Mouse (Mus musculus) cerebellum, adult 9-10 months (tissue): ENCODE data around the gene Rnf114.

Experiments
- DNase-seq: peaks from one replicate; pipeline ENCODE4 v3.0.0; 2022

The Rnf114 gene

DNA sequence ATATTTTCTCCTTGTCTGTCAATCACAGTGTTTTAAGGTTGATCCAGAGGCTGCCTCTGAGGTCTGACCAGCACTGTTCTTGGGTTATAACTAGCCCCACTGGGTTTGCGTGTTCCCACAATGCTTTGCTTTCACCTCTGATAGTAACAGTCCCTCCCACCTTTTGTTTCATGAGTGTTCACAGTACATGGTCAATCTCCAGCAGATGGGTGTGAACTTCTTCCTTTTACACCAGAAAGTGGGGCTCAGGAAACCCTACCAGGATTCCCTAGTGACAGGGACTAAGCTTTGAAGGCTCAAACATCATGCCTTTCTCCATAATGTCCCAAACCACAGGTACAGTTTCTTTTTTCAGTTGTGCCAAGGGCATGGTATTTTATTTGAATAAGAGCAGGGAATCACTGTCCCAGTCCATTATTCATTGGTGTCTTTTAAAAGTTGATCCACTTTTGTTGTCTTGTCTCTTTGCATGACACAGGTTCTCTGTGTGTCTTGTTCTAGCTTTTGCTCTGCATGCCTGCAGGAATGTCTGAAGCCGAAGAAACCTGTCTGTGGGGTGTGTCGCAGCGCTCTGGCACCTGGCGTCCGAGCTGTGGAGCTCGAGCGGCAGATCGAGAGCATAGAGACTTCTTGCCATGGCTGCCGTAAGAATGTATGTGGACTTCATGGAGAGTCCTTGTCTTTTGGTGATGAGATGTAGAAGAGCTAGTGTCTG is 14.3 kb downstream of the Rnf114 start:
- DNase-seq = no peak

DNA sequence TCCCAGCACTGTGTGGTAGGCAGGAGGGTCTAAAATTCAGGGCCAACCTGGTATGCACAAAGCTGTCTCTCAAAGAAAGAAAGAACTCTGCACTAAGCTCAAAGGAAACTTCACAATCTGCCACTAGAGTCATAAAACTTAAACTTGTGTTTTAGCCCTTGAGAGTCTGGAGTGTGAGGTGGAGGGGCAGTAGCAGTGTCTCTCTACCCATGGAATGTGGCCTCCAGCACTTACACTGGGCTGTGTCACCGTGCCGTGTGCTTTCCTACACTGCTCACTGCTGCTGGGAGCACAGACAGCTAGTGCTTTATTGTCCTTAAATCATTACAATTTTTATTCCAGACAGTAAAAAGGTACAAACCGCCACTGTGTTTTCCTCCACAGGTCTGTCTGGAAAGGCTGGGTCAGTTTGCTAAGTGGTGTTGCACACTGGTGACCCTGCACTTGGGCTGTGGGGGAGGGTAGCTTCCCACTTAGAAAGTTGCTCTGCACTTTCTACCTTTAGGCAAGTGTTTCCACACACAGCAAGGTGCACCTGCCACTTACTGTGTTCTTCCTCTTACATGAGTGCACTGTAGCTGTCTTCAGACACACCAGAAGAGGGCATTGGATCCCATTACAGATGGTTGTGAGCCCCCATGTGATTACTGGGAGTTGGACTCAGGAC is 15.4 kb downstream of the Rnf114 start:
- DNase-seq = no peak

DNA sequence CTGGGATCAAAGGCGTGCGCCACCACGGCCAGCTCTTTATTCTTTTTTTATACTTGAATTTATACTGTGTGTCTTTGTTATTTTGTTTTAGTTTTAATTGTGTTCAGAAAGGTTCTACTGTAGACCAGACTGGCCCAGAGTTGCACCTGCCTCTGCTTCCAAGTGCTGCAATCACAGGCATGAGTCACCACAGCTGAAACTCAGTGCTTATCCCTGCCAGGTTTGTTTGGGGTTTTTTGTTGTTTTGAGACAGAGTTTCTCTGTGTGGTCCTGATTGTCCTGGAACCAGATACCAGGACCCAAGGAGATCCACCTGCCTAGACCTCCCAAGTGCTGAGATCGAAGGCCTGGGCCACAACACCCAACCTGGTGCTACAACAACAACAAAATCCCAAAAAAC is 16.1 kb downstream of the Rnf114 start:
- no peak for DNase-seq

DNA sequence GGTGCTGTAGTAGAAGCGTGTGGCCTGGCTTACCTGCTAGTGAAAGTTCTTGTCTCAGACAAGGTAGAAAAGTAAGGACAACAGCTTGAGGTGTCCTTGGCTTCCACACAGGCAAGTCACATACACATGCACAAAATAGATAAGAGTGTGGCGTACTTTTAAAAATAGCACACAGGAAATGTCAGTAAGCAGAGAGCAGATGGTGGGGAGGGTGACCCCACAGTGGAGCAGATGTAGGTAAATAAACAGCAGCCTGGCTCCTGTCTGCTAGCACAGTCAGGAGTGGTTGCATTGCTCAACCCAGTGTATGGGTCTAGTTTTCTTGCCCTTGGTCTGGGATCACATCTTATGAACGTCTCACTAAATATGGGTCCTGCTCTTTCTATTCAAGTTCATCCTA is 18.0 kb downstream of the Rnf114 start:
- no peak for DNase-seq

DNA sequence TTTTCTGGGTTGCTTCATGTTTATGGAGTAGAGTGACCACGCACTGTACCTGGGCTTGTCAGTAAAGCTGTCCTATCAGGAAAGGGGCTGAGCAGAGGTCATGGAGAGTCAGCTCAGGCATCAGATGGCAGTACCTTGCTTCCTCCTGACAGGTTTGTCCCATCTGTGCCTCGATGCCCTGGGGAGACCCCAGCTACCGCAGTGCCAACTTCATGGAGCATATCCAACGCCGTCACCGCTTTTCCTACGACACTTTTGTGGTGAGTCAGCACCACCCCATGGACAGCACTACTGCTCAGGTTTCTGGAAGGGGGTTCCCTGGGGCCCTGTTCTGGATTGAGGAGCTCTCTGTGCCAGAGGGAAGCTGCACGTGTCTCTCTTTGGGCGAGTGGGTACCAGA is 19.9 kb downstream of the Rnf114 start:
- no peak for DNase-seq

DNA sequence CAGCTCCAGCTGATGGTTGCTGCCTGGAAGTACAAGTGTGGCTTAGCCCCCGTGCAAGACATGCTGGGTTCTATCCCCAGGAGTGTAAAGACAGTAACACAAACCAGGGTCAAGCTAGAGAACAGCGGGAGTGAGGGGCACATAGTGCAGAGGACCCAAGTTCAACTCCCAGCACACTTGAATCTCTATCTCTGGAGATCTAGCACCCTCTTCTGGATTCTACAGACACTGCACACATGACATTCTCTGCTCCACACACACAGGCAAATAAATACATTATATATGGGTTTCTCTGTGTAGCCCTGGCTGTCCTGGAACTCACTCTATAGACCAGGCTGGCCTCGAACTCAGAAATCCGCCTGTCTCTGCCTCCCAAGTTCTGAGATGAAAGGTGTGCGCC is 20.5 kb downstream of the Rnf114 start:
- DNase-seq = peak; percentile 63

DNA sequence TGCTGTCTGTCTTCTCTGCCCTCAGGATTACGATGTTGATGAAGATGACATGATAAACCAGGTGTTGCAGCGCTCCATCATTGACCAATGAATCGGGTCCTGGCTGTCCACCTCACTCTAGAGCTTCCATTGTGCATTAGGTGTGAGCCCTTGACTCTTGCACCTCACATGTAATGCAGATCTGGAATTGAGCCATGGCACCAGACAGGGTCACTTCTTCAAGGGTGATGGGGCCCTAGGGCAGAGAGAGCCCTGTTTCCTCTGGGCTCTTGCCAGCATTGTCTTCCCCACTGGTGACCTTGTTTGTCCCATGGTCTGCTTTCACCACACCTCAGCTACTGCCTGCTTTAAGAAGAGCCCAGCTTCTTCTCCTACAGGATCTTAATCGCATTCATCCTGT is 22.2 kb downstream of the Rnf114 start:
- no peak for DNase-seq

DNA sequence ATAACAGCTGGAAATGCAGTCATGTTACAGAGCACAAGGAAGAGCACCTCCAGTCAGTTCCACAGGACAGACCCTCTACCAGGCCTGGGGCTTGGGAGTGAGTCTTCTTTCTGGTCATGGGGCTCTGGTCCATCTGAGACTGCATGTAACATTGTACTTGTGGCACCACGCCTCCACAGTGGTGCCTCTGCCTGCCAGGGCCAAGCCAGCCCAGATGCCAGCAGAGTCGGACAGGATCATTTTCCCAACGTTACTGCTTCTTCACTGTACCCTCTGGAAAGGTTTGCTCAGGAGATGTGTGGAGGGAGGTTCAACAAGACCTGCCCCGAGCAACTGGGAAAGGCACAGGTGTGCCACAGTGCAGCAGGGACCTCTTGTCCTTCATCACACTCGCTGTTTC is 23.2 kb downstream of the Rnf114 start:
- DNase-seq = no peak

DNA sequence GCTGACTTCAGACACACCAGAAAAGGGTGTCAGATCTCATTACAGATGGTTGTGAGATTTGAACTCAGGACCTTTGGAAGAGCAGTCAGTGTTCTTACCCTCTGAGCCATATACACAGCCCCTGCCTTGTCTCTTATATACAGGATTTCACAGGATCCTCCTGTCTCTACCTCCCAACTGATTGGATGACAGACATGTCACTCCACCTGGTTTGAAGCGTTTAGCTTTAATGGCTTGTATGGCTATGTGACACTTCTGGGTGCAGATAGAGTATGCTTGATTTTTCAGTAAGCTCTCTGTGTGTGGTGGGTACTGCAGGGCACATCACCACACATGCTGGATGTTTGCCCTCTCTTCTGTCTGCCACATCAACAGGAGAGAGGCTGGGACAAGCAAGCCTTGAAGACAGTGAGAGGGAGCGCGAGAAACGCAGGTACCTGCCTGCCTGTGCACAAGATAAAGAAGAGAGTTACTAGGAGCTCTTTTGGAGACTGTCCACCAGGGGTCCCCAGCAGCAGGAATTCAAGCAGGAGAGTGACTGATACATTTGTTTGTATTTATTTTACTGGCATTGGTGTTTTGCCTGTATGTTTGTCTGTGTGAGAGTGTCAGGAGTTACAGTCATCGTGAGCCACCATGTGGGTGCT is 27.3 kb downstream of the Rnf114 start:
- no peak for DNase-seq

DNA sequence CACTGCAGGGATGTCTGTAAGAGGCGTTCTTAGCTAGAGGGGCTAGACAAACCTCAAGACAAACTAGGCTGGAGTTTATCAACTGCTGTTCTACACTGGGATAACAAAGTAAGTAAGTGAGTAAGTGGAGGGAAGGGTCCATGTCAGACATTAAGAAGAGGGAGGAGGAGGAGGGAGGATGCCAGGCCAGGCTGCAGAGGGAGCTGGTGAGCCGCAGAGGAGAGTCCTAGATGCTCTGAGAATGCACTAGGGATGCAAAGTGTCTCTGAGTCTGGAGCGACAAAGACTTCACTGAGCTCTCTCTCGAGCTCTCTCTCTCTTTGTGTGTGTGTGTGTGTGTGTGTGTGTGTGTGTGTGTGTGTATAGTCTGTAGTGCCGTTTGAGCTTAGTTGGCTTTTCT is 35.8 kb downstream of the Rnf114 start:
- no peak for DNase-seq

DNA sequence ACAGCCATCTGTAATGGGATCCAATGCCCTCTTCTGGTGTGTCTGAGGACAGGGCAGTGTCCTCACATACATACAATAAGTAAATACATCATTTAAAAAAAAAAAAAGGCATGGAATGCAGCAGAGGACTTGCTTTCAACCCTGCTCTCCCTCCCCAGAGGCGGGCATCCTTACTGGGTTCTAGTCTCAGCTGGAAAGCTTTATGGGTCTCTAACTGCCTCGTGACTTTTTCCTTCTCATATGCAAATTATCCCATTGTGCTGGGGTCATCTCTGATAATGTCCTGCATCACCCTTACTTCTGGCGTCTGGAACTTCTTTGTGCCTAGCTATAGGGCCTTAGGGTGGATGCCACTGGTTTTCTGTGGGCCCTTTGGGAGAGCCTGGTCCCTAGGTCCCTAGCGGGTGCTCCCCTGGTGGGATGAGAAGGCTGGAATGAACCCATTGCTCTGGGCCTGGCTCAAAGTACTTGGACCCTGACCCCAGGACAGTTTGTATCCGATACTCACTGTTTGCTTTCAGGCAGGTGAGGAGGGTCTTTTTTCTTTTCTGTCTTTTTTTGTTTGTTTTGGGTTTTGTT is 37.6 kb downstream of the Rnf114 start:
- no peak for DNase-seq

DNA sequence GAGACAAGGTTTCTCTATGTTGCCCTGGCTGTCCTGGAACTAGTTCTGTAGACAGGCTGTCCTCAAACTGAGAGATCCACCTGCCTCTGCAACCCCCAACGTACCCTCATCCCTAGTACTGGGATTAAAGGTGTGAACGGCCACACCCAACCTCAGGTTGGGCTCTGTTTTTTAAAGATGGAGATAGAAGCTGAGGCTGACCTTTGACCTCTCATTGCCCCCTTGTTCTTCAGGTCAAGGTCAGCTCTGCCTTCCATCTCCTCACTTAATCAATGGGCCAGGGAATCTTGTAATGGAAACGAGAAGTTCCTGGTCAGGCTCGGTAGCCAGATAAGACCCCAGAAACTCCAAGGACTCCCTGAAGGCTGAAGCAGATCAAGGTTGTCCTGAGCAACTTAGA is 38.1 kb downstream of the Rnf114 start:
- DNase-seq = no peak

DNA sequence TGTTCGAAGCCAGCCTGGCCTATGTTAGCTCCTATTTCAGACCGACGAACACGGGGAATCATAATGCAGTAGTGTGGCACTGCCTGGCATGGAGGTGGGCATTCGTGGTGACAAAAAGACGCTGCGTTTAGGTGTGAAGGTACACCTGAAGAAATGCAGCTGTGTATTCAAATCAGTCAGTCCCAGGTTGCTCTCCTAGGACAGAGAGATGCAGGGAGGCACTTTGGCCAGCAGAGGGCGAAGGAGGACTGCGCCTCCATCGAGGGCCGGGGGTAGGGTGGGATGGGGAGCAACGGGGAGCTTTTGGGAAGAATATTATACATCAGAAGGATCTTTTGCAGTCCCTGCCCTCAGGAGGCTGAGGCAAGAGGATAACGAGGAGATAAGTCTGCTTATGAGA is 39.7 kb downstream of the Rnf114 start:
- DNase-seq = no peak

DNA sequence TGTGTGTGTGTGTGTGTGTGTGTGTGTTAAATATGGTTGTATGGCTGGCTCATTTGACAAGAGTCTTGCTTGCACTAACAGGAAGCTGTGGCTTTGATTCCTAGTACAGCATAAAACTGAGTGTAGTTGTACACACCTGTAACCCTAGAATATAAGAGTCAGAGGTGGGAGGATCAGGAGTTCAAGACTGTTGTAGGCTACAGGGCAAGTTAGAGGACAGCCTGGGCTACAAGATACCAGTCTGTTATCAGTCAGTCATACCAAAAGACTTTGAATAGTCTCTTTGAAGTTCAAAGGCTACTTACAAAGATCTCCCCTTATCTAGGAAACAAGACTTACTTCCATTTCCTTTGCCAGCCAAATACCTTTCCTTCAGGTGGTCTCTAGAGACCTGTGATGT is 41.4 kb downstream of the Rnf114 start:
- DNase-seq = no peak

DNA sequence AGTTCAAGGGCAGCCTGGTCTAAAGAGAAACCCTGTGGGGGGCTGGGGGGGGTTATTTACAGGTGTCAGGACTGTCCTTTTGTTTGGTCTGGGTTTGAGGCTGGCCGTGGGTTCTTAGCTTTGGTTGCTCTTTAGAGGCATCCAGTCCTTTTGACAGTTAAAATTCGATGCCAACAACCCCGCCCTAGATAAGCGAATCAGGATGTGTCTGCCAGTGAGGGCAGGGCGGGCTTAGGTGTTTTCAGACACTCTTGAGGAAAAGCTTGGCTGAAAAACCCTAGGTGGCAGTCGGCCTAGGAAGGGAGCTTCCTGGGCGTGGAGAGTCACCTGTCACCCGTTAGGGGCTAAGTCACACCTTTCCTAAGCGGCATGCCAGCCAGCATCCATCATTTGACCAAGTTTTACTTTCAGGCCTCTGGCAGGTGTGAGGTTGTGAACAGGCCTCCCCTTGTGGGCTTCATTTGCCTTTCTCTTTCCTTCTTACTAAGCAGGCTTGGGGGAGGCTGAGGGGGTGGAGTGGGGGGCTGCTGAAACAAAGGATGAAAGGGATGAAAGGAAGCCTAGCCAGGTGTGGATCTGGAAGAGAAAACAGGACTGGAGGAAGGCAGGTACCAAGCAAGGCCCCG is 44.0 kb downstream of the Rnf114 start:
- no peak for DNase-seq

DNA sequence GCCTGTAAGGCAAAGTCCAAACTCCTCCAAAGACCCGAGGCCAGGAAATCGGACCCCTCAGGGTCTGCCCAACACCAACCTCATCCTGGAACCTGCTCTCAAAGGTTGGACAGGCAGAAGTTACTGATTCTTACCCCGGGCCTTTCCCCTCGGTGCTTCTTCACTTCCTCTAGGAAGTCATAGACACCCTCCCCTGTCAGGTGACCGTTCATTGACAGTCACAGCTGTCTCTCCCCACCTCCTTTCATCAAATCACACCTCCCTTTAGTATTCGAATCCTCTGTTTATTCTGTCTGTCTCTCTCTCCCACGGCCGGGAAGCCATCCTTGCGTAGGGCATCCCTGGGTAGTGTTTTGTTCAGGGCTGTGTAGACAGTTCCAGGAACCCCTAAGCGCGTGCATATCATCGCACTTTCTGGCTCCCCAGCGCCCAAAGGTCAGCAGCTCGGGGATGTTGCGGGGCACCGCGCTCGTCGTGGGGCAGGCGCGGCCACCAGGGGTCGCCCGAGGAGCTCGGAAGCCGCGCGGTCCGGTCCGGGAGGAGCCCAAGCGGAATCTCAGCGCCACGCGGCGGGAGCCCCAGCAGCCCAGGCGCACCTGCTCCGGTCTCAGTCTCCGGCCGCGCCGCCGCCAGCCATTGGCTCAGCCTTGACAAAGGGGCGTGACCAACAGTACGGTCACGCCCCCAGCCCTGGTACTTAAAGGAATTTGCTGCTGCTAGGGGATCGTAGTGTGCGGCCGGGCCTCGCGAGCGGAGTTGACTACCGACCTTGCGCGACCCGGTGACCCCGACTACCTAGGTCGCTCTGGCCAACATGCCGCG is 45.2 kb downstream of the Rnf114 start, which contains the start of gene Snai1:
Snai1 (plus strand) TSS at position 720 of the 822 bp plus-strand sequence.
- peak; percentile 86 for DNase-seq

DNA sequence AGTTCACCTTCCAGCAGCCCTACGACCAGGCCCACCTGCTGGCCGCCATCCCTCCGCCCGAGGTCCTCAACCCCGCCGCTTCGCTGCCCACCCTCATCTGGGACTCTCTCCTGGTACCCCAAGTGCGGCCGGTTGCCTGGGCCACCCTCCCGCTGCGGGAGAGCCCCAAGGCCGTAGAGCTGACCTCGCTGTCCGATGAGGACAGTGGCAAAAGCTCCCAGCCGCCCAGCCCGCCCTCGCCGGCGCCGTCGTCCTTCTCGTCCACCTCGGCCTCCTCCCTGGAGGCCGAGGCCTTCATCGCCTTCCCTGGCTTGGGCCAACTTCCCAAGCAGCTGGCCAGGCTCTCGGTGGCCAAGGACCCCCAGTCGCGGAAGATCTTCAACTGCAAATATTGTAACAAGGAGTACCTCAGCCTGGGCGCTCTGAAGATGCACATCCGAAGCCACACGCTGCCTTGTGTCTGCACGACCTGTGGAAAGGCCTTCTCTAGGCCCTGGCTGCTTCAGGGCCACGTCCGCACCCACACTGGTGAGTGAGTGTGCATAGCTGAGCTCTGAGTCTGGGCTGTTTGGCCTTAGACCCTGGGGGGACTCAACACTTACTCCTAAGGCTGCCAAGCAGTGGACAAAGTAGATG is 46.3 kb downstream of the Rnf114 start:
- no peak for DNase-seq

DNA sequence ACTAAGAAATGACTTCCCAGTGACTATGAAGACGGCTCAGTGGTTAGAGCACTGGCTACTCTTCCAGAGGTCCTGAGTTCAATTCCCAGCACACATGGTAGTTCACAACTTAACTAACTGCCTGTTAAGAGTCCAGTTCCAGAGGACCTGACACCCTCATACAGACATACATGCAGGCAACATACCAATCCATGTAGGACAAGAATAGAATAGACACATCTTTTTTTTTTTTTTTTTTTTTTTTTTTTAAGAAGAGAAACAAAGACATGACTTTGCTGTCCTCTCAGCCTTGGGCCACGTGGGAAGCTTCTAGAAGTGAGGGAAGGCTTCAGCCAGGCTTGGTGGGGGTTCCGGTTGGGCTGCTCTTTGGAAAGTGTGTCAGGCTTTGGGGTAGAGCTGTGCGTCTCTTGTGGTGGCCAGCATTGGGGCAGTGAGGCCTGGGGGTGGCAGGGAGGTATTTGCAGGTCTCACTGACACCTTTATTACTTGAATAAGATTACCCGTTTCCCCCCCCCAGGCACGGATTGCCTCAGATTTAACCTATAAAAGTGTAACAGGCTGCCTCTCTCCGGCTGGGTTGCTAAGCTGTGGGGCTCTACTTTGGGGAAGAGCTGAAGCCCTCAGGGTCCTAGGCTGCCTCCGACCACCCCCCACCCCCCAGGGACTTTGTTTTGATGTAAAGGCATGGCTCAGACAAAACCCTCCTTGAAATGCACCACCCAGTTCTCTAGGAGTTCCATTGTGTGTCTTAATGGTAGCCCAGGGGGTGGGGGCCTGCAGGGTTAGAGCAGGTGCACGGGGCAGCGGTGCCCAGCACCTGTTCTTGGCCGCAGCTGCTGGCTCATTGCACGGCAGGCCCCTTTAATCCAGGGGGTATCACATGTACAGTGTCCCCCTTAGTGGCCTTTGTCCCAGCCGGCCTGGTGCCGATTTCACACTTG is 47.4 kb downstream of the Rnf114 start:
- no peak for DNase-seq

DNA sequence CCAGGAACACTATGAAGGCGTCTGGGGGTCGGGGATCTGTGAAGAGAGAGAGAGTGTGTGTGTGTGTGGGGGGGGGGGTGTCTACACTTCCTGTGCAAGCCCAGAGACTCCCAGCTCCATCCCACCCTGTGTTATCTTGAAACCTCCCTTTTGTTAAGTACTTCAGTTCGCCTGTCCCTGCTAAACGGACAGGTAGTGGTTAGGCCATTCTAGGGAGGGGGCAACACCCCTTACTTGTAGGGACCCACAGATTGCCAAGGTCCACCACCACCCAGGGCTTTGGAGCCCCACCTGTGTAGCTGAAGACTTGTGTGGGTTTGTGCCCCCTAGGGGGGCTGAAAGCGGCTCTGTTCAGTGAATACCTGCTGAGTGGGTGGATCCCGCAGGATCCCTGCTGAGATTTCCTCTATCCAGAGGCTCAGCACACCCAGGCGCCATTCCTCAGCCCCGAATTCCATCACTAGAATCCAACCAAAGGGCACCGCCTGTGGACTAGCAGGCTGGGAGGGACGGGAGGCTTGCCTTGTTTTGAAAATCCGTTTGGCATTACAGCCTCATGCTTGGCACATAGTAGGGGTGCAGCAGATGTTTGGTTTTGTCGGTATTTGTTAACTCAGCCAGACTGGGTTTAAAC is 48.1 kb downstream of the Rnf114 start:
- no peak for DNase-seq

DNA sequence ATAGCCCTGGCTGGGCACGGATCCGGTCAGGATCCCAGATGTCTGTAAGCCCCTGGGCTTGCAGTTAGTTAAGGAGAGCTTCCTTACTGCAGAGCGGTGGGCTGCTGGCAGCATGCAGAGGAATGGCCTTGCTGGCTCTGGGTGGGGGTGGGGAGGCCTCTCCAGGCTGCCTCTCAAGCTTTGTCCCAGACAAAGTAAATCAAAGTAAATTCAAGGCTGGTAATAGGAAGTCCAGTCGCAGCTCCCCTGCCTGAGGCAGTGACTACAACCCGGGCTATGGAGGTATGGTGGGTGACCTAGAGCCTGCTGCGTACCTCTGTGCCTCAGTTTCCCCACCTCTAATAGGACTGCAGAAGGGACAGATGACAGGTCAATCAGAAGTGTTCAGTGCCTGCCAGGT is 48.9 kb downstream of the Rnf114 start:
- no peak for DNase-seq
